Mouse (Mus musculus): ENCODE results near the gene Taldo1.

- no peak for TF ChIP-seq POLR2A (IDR thresholded peaks at IDR 0.05; ENCODE audit: insufficient read depth, low read depth, low read length)
- no peak for TF ChIP-seq CTCF (IDR thresholded peaks at IDR 0.05; ENCODE audit: insufficient read depth, low read depth, low read length)
These were observed 44.5 kb downstream of the Taldo1 start for GRCm38 (mm10) chr7:141436523-141436892.
